Mouse (Mus musculus): ENCODE data around the gene Haus8. TPM values are rescaled to one million over a fixed set of nuclear protein-coding genes. Genes with fewer than 3 reads are reported as not detected.
A peak's percentile ranks its signal among the peaks of the same experiment; 100 is the strongest.
"Not testable (repeated sequence)": the region's sequence is repeated elsewhere in the genome, so short reads cannot be mapped to it uniquely, and the experiment has no call there.

Haus8 gene
- polyA plus RNA-seq, 2 experiments: 23.9 to 47.1 TPM

- 40% methylated on average over 2 of the region's 2 CpGs for WGBS (ENCODE audit: insufficient replicate concordance)
- DNase-seq (ENCODE audit: low read depth in 3 of 3, low spot score in 3 of 3): peak in 1 of 3 experiments; percentile 9
- ATAC-seq (ENCODE audit: insufficient read depth): no peak
- Histone ChIP-seq H3K4me3 (ENCODE audit: insufficient read depth in 1 of 2, low read depth in 2 of 2, low read length in 2 of 2) (no peak overlapping the region), H3K4me2 (ENCODE audit: low read depth) (no peak overlapping the region), H3K27me3 (ENCODE audit: control insufficient read depth, insufficient read depth, low read length) (no peaks in the 10 kb centered on the region), H3K27ac (no peak overlapping the region), H3K4me1 (replicated peaks; ENCODE audit: control insufficient read depth in 2 of 2, insufficient read depth in 2 of 2, low read length in 1 of 2) (no peaks in the 10 kb centered on the region), H3K9ac (replicated peaks) (no peak overlapping the region), H3K36me3 (replicated peaks; ENCODE audit: control insufficient read depth, insufficient read depth, low read depth) (no peaks in the 10 kb centered on the region), H3K9me3 (ENCODE audit: control insufficient read depth, low read length) (no peaks in the 10 kb centered on the region)
- TF ChIP-seq EP300 (IDR thresholded peaks at IDR 0.05; ENCODE audit: low read depth) (no peak), CTCF (IDR thresholded peaks at IDR 0.05; ENCODE audit: low read depth) (peak; percentile 60; the same call in 1 of the 2 replicates)
Observed at GRCm38 (mm10) chr8:71224560-71224959, 48.2 kb downstream of the Haus8 start.

- not testable (repeated sequence) for H3K4me3 ChIP-seq (ENCODE audit: insufficient read depth in 1 of 2, low read depth in 2 of 2, low read length in 2 of 2); H3K9me3 ChIP-seq (ENCODE audit: control insufficient read depth, low read length); H3K4me2 ChIP-seq (ENCODE audit: low read depth); H3K4me1 ChIP-seq (replicated peaks; ENCODE audit: control insufficient read depth in 2 of 2, insufficient read depth in 2 of 2, low read length in 1 of 2); DNase-seq (ENCODE audit: low read depth in 3 of 3, low spot score in 3 of 3); H3K36me3 ChIP-seq (replicated peaks; ENCODE audit: control insufficient read depth, insufficient read depth, low read depth); H3K27me3 ChIP-seq (ENCODE audit: control insufficient read depth, insufficient read depth, low read length); ATAC-seq (ENCODE audit: insufficient read depth); H3K9ac ChIP-seq (replicated peaks); H3K27ac ChIP-seq
- WGBS (ENCODE audit: insufficient replicate concordance): 59% methylated on average over 3 of the region's 5 CpGs
Observed at GRCm38 (mm10) chr8:71214266-71214665, 58.5 kb downstream of the Haus8 start.

- 0 out of 2 replicates have a peak overlapping the region, but pooled peaks have one; percentile 31 for H3K9ac ChIP-seq (replicated peaks)
- DNase-seq (ENCODE audit: low read depth in 3 of 3, low spot score in 3 of 3): not testable (repeated sequence)
Observed at GRCm38 (mm10) chr8:71205541-71205967, 67.2 kb downstream of the Haus8 start.

More at GRCm38 (mm10) chr8:71205541-71205967, 67.2 kb downstream of the Haus8 start:
- H3K9me3 ChIP-seq (ENCODE audit: control insufficient read depth, low read length); ATAC-seq (ENCODE audit: insufficient read depth); H3K27ac ChIP-seq; H3K27me3 ChIP-seq (ENCODE audit: control insufficient read depth, insufficient read depth, low read length); H3K4me1 ChIP-seq (replicated peaks; ENCODE audit: control insufficient read depth in 2 of 2, insufficient read depth in 2 of 2, low read length in 1 of 2); H3K36me3 ChIP-seq (replicated peaks; ENCODE audit: control insufficient read depth, insufficient read depth, low read depth): not testable (repeated sequence)
- Histone ChIP-seq H3K4me3 (ENCODE audit: insufficient read depth in 1 of 2, low read depth in 2 of 2, low read length in 2 of 2) (peak overlapping the region; percentile 16 to 50; a peak in 3 of 4 replicates), H3K4me2 (ENCODE audit: low read depth) (peak overlapping the region; percentile 38)
- peak; percentile 34; the same call in 1 of the 2 replicates for TF ChIP-seq CTCF (IDR thresholded peaks at IDR 0.05; ENCODE audit: low read depth)
- 0% methylated on average over 4 of the region's 11 CpGs for whole genome bisulfite sequencing (ENCODE audit: insufficient replicate concordance)

Other genes with a start within 250 kb of the Haus8 start
- gene Myo9b, start 220 bp downstream of the Haus8 start, polyA plus RNA-seq (2012; rRNA removed): 5.9 and 6.4 TPM in 2 replicates
- gene Myo9b, start 220 bp downstream of the Haus8 start, polyA plus RNA-seq (2014; fragmentation: Nextera tagmentation; extraction: Ambion mirVana): 5.8 and 7.0 TPM in 2 replicates
- gene Use1, start 93.9 kb upstream of the Haus8 start, polyA plus RNA-seq (2012; rRNA removed): 41.9 and 57.2 TPM in 2 replicates
- 46.5 and 48.2 TPM in 2 replicates for gene Use1, start 93.9 kb upstream of the Haus8 start, polyA plus RNA-seq (2014; fragmentation: Nextera tagmentation; extraction: Ambion mirVana)
- gene Ocel1, start 98.4 kb upstream of the Haus8 start, polyA plus RNA-seq (2012; rRNA removed): 2.8 and 3.1 TPM in 2 replicates
- gene Ocel1, start 98.4 kb upstream of the Haus8 start, polyA plus RNA-seq (2014; fragmentation: Nextera tagmentation; extraction: Ambion mirVana): 1.9 and 2.8 TPM in 2 replicates
- gene Nr2f6, start 109.0 kb upstream of the Haus8 start, polyA plus RNA-seq (2012; rRNA removed): 20.8 and 23.4 TPM in 2 replicates
- 19.1 and 22.4 TPM in 2 replicates for gene Nr2f6, start 109.0 kb upstream of the Haus8 start, polyA plus RNA-seq (2014; fragmentation: Nextera tagmentation; extraction: Ambion mirVana)
- gene Ushbp1, start 122.9 kb upstream of the Haus8 start, polyA plus RNA-seq (2012; rRNA removed): 3.1 and 3.5 TPM in 2 replicates
- gene Ushbp1, start 122.9 kb upstream of the Haus8 start, polyA plus RNA-seq (2014; fragmentation: Nextera tagmentation; extraction: Ambion mirVana): 1.5 and 1.9 TPM in 2 replicates
- gene Babam1, start 123.9 kb upstream of the Haus8 start, polyA plus RNA-seq (2012; rRNA removed): 53.6 and 61.2 TPM in 2 replicates
- gene Babam1, start 123.9 kb upstream of the Haus8 start, polyA plus RNA-seq (2014; fragmentation: Nextera tagmentation; extraction: Ambion mirVana): 50.6 and 52.3 TPM in 2 replicates
- gene Ankle1, start 133.1 kb upstream of the Haus8 start, polyA plus RNA-seq (2012; rRNA removed): 52.5 and 58.0 TPM in 2 replicates
- 17.8 and 19.0 TPM in 2 replicates for gene Ankle1, start 133.1 kb upstream of the Haus8 start, polyA plus RNA-seq (2014; fragmentation: Nextera tagmentation; extraction: Ambion mirVana)
- 6.6 and 7.5 TPM in 2 replicates for gene Abhd8, start 190.7 kb upstream of the Haus8 start, polyA plus RNA-seq (2012; rRNA removed)
- 5.3 and 6.8 TPM in 2 replicates for gene Abhd8, start 190.7 kb upstream of the Haus8 start, polyA plus RNA-seq (2014; fragmentation: Nextera tagmentation; extraction: Ambion mirVana)
- 45.8 and 73.0 TPM in 2 replicates for gene Mrpl34, start 192.0 kb upstream of the Haus8 start, polyA plus RNA-seq (2012; rRNA removed)
- 109 and 114 TPM in 2 replicates for gene Mrpl34, start 192.0 kb upstream of the Haus8 start, polyA plus RNA-seq (2014; fragmentation: Nextera tagmentation; extraction: Ambion mirVana)
- gene Dda1, start 196.3 kb upstream of the Haus8 start, polyA plus RNA-seq (2012; rRNA removed): 24.8 and 25.4 TPM in 2 replicates
- 34.4 and 36.9 TPM in 2 replicates for gene Dda1, start 196.3 kb upstream of the Haus8 start, polyA plus RNA-seq (2014; fragmentation: Nextera tagmentation; extraction: Ambion mirVana)
- gene Ano8, start 213.0 kb upstream of the Haus8 start, polyA plus RNA-seq (2012; rRNA removed): 1.4 and 1.7 TPM in 2 replicates
- gene Ano8, start 213.0 kb upstream of the Haus8 start, polyA plus RNA-seq (2014; fragmentation: Nextera tagmentation; extraction: Ambion mirVana): 0.14 and 0.15 TPM in 2 replicates
- 9.2 and 10.0 TPM in 2 replicates for gene Gtpbp3, start 215.2 kb upstream of the Haus8 start, polyA plus RNA-seq (2012; rRNA removed)
- 1.3 and 1.8 TPM in 2 replicates for gene Gtpbp3, start 215.2 kb upstream of the Haus8 start, polyA plus RNA-seq (2014; fragmentation: Nextera tagmentation; extraction: Ambion mirVana)
- gene Plvap, start 238.8 kb upstream of the Haus8 start, polyA plus RNA-seq (2012; rRNA removed): 15.4 and 16.8 TPM in 2 replicates
- 15.9 and 18.4 TPM in 2 replicates for gene Plvap, start 238.8 kb upstream of the Haus8 start, polyA plus RNA-seq (2014; fragmentation: Nextera tagmentation; extraction: Ambion mirVana)